Mouse (Mus musculus): ENCODE measurements around the gene Dcst1. TPM values are rescaled to one million over a fixed set of nuclear protein-coding genes. Genes with fewer than 3 reads are reported as not detected.

Gene Dcst1
- polyA plus RNA-seq, 1 experiment, result 2.2 TPM

DNA sequence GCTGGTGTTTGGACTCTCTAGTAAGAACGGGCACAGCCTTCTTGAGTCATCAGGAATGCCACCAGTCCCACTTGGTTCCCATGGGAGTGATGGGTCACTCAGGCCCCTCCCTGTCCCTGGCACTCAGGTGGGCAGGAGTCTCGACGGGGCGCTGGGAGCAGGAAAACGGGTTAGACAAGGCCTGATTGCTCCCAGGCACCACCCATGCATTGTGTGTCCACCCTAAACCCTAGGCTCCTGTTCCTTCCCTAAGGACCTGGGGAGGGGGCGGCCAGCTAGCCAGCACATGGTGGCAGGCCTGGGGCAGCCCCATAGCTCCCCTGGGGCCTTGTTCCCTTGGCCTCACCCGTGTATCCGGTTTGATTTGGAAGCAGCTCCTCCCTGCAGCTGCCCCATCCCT is 46.7 kb downstream of the Dcst1 start:
- H3K4me1 ChIP-seq (ENCODE audit: control insufficient read depth, insufficient read depth, low read length), result peaks cover 15% of the 10 kb centered on the region
- no peak for TF ChIP-seq POLR2A (IDR thresholded peaks at IDR 0.05; ENCODE audit: low read depth, low read length)
- no peak for TF ChIP-seq CTCF (conservative IDR thresholded peaks at IDR 0.05; ENCODE audit: insufficient read depth, insufficient read length, low read depth, low read length)

DNA sequence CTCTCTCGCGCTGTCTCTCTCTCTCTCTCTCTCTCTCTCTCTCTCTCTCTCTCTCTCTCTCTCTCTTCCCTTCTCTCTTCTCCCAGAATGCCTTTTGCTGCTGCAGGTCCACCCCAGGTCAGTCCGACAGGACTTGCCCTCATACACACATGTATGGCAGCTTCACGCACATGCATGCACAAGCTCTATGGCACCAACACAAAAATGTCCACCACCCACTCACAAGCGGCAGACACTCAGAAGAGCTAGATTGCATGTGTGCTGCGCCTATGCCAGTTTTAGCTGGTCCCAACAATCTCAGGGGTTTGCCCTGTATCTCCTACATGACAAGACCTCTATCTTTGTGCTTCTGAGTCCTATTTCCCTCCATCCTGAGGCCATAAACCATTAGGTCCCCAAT is 47.8 kb downstream of the Dcst1 start:
- Histone ChIP-seq H3K27me3 (replicated peaks; ENCODE audit: control insufficient read depth, insufficient read depth, low read length) (peaks cover 7% of the 10 kb centered on the region), H3K4me1 (ENCODE audit: control insufficient read depth, insufficient read depth, low read length) (peaks cover 14% of the 10 kb centered on the region), H3K27ac (ENCODE audit: insufficient read depth, low read depth, low read length) (no peak overlapping the region), H3K36me3 (ENCODE audit: control insufficient read depth, insufficient read depth, low read length) (no peaks in the 10 kb centered on the region), H3K4me3 (ENCODE audit: insufficient read depth, low read depth, low read length) (no peak overlapping the region)
- WGBS, result 69% methylated on average over 6 of the region's 6 CpGs
- no peak for DNase-seq
- TF ChIP-seq POLR2A (IDR thresholded peaks at IDR 0.05; ENCODE audit: low read depth, low read length) (no peak), CTCF (conservative IDR thresholded peaks at IDR 0.05; ENCODE audit: insufficient read depth, insufficient read length, low read depth, low read length) (no peak)

More for the DNA sequence above, 46.7 kb downstream of the Dcst1 start:
- no peak for DNase-seq
- Histone ChIP-seq H3K4me3 (ENCODE audit: insufficient read depth, low read depth, low read length) (no peak overlapping the region), H3K27me3 (replicated peaks; ENCODE audit: control insufficient read depth, insufficient read depth, low read length) (peaks cover 7% of the 10 kb centered on the region), H3K27ac (ENCODE audit: insufficient read depth, low read depth, low read length) (no peak overlapping the region), H3K36me3 (ENCODE audit: control insufficient read depth, insufficient read depth, low read length) (no peaks in the 10 kb centered on the region)
- 79% methylated on average over 8 of the region's 8 CpGs for WGBS

GRCm38 (mm10) chr3:89316833-89317232 is 48.2 kb downstream of the Dcst1 start:
- WGBS, result 2% methylated on average over 4 of the region's 4 CpGs
- H3K4me3 ChIP-seq (ENCODE audit: insufficient read depth, low read depth, low read length), result no peak overlapping the region
- H3K27me3 ChIP-seq (replicated peaks; ENCODE audit: control insufficient read depth, insufficient read depth, low read length), result peaks cover 7% of the 10 kb centered on the region
- no peak for TF ChIP-seq POLR2A (IDR thresholded peaks at IDR 0.05; ENCODE audit: low read depth, low read length)
- TF ChIP-seq CTCF (conservative IDR thresholded peaks at IDR 0.05; ENCODE audit: insufficient read depth, insufficient read length, low read depth, low read length), result peak; percentile 95
- H3K27ac ChIP-seq (ENCODE audit: insufficient read depth, low read depth, low read length), result no peak overlapping the region
- H3K4me1 ChIP-seq (ENCODE audit: control insufficient read depth, insufficient read depth, low read length), result peaks cover 10% of the 10 kb centered on the region
- H3K36me3 ChIP-seq (ENCODE audit: control insufficient read depth, insufficient read depth, low read length), result no peaks in the 10 kb centered on the region
- DNase-seq, result peak; percentile 93

DNA sequence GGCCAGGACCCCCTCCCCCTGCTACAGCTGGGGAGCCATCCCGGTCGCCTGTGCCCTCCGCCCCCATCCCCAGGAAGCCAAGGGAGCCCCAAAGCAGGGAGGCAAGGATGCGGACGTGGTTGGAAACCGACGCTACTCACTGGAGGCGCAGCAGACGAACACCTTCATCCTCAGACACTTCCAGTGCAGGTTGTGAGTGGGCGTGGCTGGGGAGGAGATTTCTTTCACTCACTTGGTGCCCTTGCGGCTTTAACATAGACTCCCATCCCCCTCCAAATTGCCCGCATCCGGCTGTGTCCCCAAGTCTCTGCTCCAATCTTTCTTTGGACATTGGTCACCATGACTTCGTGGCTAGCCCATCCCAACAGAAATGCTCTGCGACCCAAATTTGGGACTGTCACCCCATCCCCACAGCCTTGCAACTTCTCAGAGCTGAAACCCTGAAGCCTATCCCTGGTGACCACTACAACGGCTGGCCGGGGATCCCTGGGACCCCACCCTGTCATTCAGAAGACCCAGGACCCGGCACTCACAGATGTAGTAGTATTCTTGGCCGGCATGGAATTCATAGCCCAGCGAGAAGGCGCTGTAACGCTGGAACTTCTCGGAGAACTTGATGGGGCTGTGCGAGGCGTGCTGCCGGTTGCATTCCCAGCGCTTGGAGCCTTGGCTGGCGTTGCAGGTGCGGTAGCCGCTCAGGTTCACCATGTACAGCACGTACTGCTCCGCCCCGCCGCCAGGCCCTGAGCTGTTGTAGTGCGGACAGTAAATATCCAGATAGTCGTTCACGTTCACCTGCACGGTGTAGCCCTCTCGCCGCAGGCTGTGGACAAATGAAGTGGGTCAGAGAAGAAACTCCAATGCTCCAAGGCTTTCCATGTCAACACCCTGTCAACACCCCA is 48.9 kb downstream of the Dcst1 start:
- DNase-seq, result no peak
- TF ChIP-seq POLR2A (IDR thresholded peaks at IDR 0.05; ENCODE audit: low read depth, low read length) (no peak), CTCF (conservative IDR thresholded peaks at IDR 0.05; ENCODE audit: insufficient read depth, insufficient read length, low read depth, low read length) (no peak)
- Histone ChIP-seq H3K27ac (ENCODE audit: insufficient read depth, low read depth, low read length) (no peak overlapping the region), H3K4me1 (ENCODE audit: control insufficient read depth, insufficient read depth, low read length) (peaks cover 6% of the 10 kb centered on the region), H3K4me3 (ENCODE audit: insufficient read depth, low read depth, low read length) (no peak overlapping the region), H3K36me3 (ENCODE audit: control insufficient read depth, insufficient read depth, low read length) (no peaks in the 10 kb centered on the region), H3K27me3 (replicated peaks; ENCODE audit: control insufficient read depth, insufficient read depth, low read length) (peaks cover 7% of the 10 kb centered on the region)
- WGBS, result 13% methylated on average over 40 of the region's 40 CpGs

DNA sequence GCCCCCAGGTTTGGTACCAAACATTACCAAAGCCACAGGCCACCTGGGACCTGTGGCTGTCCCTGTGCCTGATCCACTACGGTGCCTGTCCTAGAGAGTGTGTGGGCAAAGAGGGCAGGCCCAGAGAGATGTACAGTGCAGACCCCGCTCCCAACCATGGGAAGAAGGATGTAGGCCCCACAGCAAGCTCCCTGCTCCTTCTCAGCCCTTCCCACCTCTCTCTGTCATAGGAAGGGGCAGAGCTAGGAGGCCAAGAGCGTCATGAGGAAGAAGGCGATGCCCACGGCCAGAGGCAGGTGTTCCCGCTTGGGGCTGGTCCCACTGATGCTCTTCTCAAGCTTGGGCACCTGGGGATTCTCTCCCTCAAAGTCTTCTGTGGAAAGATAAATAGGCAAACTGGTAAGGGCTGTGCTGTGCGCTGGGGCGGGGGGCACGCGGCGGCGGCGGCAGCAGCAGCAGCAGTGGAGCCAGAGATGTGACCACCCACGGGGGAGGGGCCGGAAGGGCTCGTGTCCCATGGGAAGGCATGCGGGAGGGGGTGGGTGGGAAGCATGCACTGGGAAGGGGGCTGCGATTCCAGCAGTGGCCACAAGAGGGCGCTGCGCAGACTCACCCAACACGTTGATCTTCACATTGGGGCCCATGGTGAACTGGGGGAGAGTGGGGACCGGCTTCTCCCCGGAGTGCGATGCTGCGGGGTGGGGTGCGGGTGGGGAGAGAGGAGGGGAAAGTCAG is 49.7 kb downstream of the Dcst1 start:
- TF ChIP-seq CTCF (conservative IDR thresholded peaks at IDR 0.05; ENCODE audit: insufficient read depth, insufficient read length, low read depth, low read length), result peak; percentile 75
- no peak for TF ChIP-seq POLR2A (IDR thresholded peaks at IDR 0.05; ENCODE audit: low read depth, low read length)
- peaks cover 3% of the 10 kb centered on the region for H3K27me3 ChIP-seq (replicated peaks; ENCODE audit: control insufficient read depth, insufficient read depth, low read length)
- H3K4me1 ChIP-seq (ENCODE audit: control insufficient read depth, insufficient read depth, low read length), result peaks cover 3% of the 10 kb centered on the region
- 7% methylated on average over 26 of the region's 26 CpGs for WGBS
- no peak overlapping the region for H3K27ac ChIP-seq (ENCODE audit: insufficient read depth, low read depth, low read length)
- H3K36me3 ChIP-seq (ENCODE audit: control insufficient read depth, insufficient read depth, low read length), result no peaks in the 10 kb centered on the region
- H3K4me3 ChIP-seq (ENCODE audit: insufficient read depth, low read depth, low read length), result peak overlapping the region; percentile 17; the same call in 1 of the 2 replicates
- DNase-seq, result peak; percentile 80

- H3K4me1 ChIP-seq (ENCODE audit: control insufficient read depth, insufficient read depth, low read length), result no peaks in the 10 kb centered on the region
- no peaks in the 10 kb centered on the region for H3K36me3 ChIP-seq (ENCODE audit: control insufficient read depth, insufficient read depth, low read length)
- no peak for DNase-seq
- H3K27ac ChIP-seq (ENCODE audit: insufficient read depth, low read depth, low read length), result no peak overlapping the region
- H3K27me3 ChIP-seq (replicated peaks; ENCODE audit: control insufficient read depth, insufficient read depth, low read length), result peaks cover 3% of the 10 kb centered on the region
- TF ChIP-seq CTCF (conservative IDR thresholded peaks at IDR 0.05; ENCODE audit: insufficient read depth, insufficient read length, low read depth, low read length), result no peak
- TF ChIP-seq POLR2A (IDR thresholded peaks at IDR 0.05; ENCODE audit: low read depth, low read length), result no peak
- H3K4me3 ChIP-seq (ENCODE audit: insufficient read depth, low read depth, low read length), result no peak overlapping the region
- 51% methylated on average over 2 of the region's 2 CpGs for WGBS
Measured at GRCm38 (mm10) chr3:89314791-89315190, 50.3 kb downstream of the Dcst1 start.

- Histone ChIP-seq H3K4me1 (ENCODE audit: control insufficient read depth, insufficient read depth, low read length) (no peaks in the 10 kb centered on the region), H3K36me3 (ENCODE audit: control insufficient read depth, insufficient read depth, low read length) (no peaks in the 10 kb centered on the region), H3K27ac (ENCODE audit: insufficient read depth, low read depth, low read length) (no peak overlapping the region), H3K27me3 (replicated peaks; ENCODE audit: control insufficient read depth, insufficient read depth, low read length) (no peaks in the 10 kb centered on the region; the same call in 1 of the 2 replicates), H3K4me3 (ENCODE audit: insufficient read depth, low read depth, low read length) (no peak overlapping the region)
- 74% methylated on average over 5 of the region's 5 CpGs for WGBS
- DNase-seq, result no peak
- TF ChIP-seq POLR2A (IDR thresholded peaks at IDR 0.05; ENCODE audit: low read depth, low read length), result no peak
- no peak for TF ChIP-seq CTCF (conservative IDR thresholded peaks at IDR 0.05; ENCODE audit: insufficient read depth, insufficient read length, low read depth, low read length)
Measured at GRCm38 (mm10) chr3:89314340-89314739, 50.7 kb downstream of the Dcst1 start.

Measured in kidney, adult 2 months (tissue).